Mouse (Mus musculus): ENCODE results near the gene Nrp2. TPM values are rescaled to one million over a fixed set of nuclear protein-coding genes. Genes with fewer than 3 reads are reported as not detected.

Gene Nrp2
- polyA plus RNA-seq, 1 experiment from 2014 or later = 12.5 TPM

DNA sequence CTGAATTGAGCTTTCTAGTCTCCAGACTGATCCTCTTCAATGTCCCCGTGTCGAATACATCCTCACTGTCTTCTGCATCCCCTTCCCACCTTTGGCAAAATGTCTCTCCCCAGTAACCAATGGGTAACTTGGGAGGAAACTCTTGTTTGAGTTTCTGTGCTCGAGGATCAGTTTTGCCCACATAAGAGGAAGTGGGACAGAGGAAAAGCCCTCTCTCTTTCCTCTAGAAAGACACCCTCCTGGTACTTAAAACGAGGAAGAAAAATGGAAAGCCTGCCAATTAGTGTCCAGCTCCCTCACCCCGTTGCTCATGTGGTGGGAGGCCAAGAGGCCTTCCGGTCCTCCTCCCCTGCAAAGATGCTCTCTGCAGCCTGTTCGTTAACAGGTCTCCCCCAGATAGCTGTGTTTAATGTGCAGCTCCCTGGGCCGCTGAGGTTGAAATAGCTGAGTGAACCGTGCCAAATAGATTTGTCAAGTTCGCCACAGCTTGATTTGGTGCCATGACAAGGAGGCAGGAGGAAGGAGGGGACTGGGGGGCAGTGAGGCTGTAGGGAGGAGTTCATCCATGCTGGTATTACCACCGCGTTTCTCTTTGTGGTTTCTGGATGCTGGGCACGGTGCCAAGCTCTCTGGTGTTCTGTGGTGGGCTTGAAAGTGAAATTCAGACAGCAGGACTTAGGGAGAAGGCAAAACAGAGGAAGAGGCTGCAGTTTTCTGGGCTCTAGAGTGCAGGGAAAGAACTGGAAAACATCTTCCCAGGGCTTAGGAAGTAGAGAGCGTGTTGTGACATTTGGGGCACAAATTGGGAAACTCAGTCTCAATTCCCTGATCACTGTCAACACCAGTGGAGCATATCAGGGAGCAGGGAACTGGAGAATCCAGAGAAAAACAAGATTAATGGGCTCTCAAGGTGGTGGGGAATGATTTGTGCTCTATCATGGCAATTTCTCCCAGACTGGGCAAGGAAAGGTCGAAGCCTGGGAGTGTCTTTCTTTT lies 48.2 kb downstream of the Nrp2 start:
- WGBS = 55% methylated on average over 15 of the region's 15 CpGs
- Histone ChIP-seq H3K4me3 (ENCODE audit: low read depth, low read length) (no peak overlapping the region), H3K4me2 (no peak overlapping the region), H3K9ac (ENCODE audit: low read length) (no peak overlapping the region), H3K9me3 (ENCODE audit: control insufficient read depth, low read length) (no peaks in the 10 kb centered on the region), H3K27ac (ENCODE audit: low read depth, low read length) (no peak overlapping the region), H3K36me3 (ENCODE audit: control insufficient read depth, insufficient read depth, low read length) (no peaks in the 10 kb centered on the region), H3K4me1 (ENCODE audit: control insufficient read depth, insufficient read depth, low read length) (peaks cover 15% of the 10 kb centered on the region), H3K27me3 (ENCODE audit: control insufficient read depth, insufficient read depth, low read length) (peaks cover 21% of the 10 kb centered on the region)
- ATAC-seq (ENCODE audit: low FRiP score) (peak; percentile 52; the same call in 1 of the 2 replicates), DNase-seq (ENCODE audit: low spot score, missing footprints) (peak; percentile 91)

DNA sequence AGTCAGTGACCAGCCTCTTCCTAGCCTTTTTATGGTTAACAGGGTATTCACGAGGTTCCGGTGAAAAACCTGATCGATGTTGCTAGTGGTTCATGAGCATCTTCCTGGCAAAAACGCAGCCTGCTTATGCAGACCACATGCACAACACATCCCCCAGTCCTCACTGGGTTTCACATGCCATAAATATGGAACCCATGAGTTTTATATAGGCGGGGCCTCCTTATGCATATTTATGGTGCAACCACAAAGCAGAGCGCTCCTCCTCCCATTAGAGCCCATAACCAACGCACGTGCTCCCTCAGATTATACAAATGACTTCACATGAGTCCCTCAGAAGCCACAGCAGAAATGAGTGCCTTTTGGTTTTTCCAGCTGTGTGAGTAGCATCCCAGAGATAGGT lies 49.0 kb downstream of the Nrp2 start:
- Histone ChIP-seq H3K9ac (ENCODE audit: low read length) (no peak overlapping the region), H3K27ac (ENCODE audit: low read depth, low read length) (no peak overlapping the region), H3K27me3 (ENCODE audit: control insufficient read depth, insufficient read depth, low read length) (peaks cover 18% of the 10 kb centered on the region), H3K4me2 (no peak overlapping the region), H3K9me3 (ENCODE audit: control insufficient read depth, low read length) (no peaks in the 10 kb centered on the region), H3K4me1 (ENCODE audit: control insufficient read depth, insufficient read depth, low read length) (peaks cover 15% of the 10 kb centered on the region), H3K36me3 (ENCODE audit: control insufficient read depth, insufficient read depth, low read length) (no peaks in the 10 kb centered on the region), H3K4me3 (ENCODE audit: low read depth, low read length) (no peak overlapping the region)
- ATAC-seq (ENCODE audit: low FRiP score) = no peak
- no peak for DNase-seq (ENCODE audit: low spot score, missing footprints)
- WGBS = 81% methylated on average over 8 of the region's 8 CpGs

DNA sequence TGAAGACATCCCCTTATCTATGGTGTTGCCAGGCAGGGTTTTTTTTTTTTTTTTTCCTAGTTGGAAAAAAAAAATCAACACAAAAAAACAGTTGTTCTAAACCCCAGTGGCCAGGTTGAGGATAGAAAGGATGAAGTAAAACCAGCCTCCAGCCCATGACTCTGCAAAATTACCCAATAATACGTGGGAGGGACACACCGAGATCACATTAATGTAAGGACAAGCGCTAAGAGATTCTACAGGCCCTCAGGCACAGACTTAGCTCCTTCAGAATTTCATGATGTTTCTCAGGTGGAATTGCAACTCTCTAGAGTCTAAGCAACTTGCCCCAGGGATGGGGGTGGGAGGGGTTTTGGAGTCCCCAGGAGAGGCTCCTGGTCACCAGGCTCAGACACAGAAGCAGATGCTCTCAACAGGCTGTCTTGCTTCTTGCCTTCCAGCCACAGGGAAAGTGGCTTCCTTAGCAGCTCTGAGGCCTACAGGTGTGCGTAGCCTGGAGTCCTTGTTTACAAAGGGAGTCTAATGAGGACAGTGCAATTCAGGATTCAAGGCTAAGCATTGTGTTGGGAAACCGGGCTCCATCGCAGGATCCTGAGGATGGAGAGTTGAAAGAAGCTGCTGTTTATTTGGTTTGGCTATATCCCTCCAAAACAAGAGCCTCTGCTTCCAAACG lies 49.7 kb downstream of the Nrp2 start:
- H3K4me1 ChIP-seq (ENCODE audit: control insufficient read depth, insufficient read depth, low read length) = peaks cover 15% of the 10 kb centered on the region
- H3K9ac ChIP-seq (ENCODE audit: low read length) = no peak overlapping the region
- DNase-seq (ENCODE audit: low spot score, missing footprints) (no peak), ATAC-seq (ENCODE audit: low FRiP score) (no peak)
- 64% methylated on average over 7 of the region's 7 CpGs for WGBS
- no peak overlapping the region for H3K27ac ChIP-seq (ENCODE audit: low read depth, low read length)
- peaks cover 15% of the 10 kb centered on the region for H3K27me3 ChIP-seq (ENCODE audit: control insufficient read depth, insufficient read depth, low read length)
- no peak overlapping the region for H3K4me2 ChIP-seq
- no peaks in the 10 kb centered on the region for H3K9me3 ChIP-seq (ENCODE audit: control insufficient read depth, low read length)
- no peaks in the 10 kb centered on the region for H3K36me3 ChIP-seq (ENCODE audit: control insufficient read depth, insufficient read depth, low read length)
- H3K4me3 ChIP-seq (ENCODE audit: low read depth, low read length) = no peak overlapping the region

DNA sequence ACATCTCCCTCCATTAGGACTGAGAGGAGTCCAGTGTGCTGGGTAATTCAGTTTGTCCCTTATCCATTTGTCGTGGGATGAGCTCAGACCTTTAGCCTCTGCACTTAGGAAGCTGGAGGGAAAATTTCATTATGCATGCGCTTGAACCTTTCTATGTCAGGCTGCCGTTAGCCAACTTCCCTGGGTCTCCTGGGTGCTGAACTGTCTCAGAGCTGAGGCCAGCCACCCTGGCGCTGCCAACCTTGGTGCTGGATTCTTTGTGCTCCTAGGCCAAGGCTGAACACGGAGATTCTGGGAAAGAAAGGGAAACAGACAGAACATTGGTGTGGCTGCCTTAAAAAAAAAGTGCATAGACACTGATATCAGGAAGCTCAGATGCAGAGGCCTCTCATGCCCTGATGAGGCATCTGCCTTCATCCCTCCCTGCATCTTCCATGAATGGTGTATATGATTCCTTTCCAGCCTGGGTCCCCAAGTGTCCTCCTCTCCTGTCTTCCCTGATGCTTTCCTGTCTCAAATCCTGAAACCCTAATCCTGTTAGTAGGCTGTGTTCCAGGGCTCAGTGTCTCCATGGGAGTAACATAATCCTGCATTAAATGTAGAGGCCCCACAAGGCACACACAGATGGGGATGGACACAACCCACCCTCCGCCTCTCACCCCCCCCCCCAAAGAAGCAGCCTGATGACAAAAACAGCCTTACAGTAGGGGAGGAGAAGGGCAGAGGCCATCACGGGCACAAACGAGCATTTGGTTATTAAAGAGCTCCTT lies 51.2 kb downstream of the Nrp2 start:
- Histone ChIP-seq H3K4me2 (no peak overlapping the region), H3K36me3 (ENCODE audit: control insufficient read depth, insufficient read depth, low read length) (no peaks in the 10 kb centered on the region), H3K4me3 (ENCODE audit: low read depth, low read length) (no peak overlapping the region), H3K27ac (ENCODE audit: low read depth, low read length) (no peak overlapping the region), H3K9ac (ENCODE audit: low read length) (no peak overlapping the region), H3K9me3 (ENCODE audit: control insufficient read depth, low read length) (no peaks in the 10 kb centered on the region), H3K27me3 (ENCODE audit: control insufficient read depth, insufficient read depth, low read length) (peaks cover 12% of the 10 kb centered on the region), H3K4me1 (ENCODE audit: control insufficient read depth, insufficient read depth, low read length) (peaks cover 15% of the 10 kb centered on the region)
- ATAC-seq (ENCODE audit: low FRiP score) (0 out of 2 replicates have a peak, but pooled peaks have one; percentile 54), DNase-seq (ENCODE audit: low spot score, missing footprints) (peak; percentile 88)
- WGBS = 31% methylated on average over 8 of the region's 8 CpGs

DNA sequence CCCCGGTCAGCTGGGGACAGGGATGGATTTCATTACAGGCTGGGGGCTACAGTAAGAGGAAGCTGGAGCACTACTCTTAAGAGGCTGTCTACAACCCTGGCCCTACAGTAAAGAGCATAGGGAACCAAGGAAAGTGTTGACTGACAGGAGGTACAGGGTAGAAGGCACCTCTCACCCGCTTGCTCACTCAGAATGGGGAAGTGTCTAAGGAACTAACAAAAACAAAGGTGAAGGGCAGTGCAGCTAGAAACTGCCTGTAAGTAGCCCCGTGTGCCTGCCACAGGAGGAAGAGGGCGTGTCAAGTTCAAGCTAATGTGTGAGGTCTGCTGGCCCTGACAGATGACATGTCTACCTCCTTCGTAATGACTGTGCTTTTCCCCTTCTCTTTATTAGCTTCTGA lies 57.0 kb downstream of the Nrp2 start:
- Histone ChIP-seq H3K9me3 (ENCODE audit: control insufficient read depth, low read length) (no peaks in the 10 kb centered on the region), H3K4me2 (no peak overlapping the region), H3K4me3 (ENCODE audit: low read depth, low read length) (no peak overlapping the region), H3K36me3 (ENCODE audit: control insufficient read depth, insufficient read depth, low read length) (no peaks in the 10 kb centered on the region), H3K27me3 (ENCODE audit: control insufficient read depth, insufficient read depth, low read length) (no peaks in the 10 kb centered on the region; the same call in 1 of the 2 replicates), H3K27ac (ENCODE audit: low read depth, low read length) (no peak overlapping the region), H3K9ac (ENCODE audit: low read length) (no peak overlapping the region), H3K4me1 (ENCODE audit: control insufficient read depth, insufficient read depth, low read length) (no peaks in the 10 kb centered on the region; the same call in 1 of the 2 replicates)
- ATAC-seq (ENCODE audit: low FRiP score) (no peak), DNase-seq (ENCODE audit: low spot score, missing footprints) (no peak)
- WGBS = 66% methylated on average over 5 of the region's 5 CpGs

DNA sequence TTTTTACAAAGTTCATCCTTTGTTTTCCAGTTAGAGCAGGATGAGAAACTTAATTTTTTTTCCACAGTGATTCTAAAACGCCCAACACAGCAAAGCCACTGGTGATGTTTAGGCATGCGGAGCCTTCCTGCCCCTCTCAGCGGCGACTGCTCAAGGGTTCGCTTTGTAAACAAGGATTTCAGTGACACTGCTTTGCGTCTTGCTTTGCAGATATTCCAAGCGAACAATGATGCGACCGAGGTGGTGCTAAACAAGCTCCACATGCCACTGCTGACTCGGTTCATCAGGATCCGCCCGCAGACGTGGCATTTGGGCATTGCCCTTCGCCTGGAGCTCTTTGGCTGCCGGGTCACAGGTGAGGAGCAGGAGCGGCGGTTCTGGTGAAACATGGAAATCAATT lies 57.5 kb downstream of the Nrp2 start:
- 84% methylated on average over 17 of the region's 17 CpGs for WGBS

DNA sequence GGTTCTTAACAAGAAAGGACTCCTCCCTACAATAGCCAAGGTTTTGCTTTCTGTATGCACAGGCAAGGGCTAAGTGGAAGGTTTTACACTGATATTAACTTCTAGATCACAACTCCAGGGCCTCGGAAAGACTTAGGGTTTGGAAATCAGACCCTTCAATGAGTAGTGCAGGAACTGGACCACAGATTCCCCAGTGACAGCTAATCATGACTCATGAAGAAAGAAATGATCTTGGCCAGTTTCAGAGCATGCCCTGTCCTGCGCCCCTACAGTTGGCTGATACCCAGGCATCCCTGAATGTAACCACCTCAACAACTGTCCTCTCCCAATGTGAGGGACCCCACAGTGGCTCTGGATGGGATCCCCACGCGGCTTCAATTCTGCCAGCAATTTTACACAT lies 60.7 kb downstream of the Nrp2 start:
- Histone ChIP-seq H3K36me3 (ENCODE audit: control insufficient read depth, insufficient read depth, low read length) (no peaks in the 10 kb centered on the region), H3K9ac (ENCODE audit: low read length) (no peak overlapping the region), H3K27ac (ENCODE audit: low read depth, low read length) (no peak overlapping the region), H3K4me3 (ENCODE audit: low read depth, low read length) (no peak overlapping the region), H3K9me3 (ENCODE audit: control insufficient read depth, low read length) (no peaks in the 10 kb centered on the region), H3K27me3 (ENCODE audit: control insufficient read depth, insufficient read depth, low read length) (no peaks in the 10 kb centered on the region), H3K4me1 (ENCODE audit: control insufficient read depth, insufficient read depth, low read length) (0 out of 2 replicates have a peak, but pooled peaks cover 2% of the 10 kb centered on the region), H3K4me2 (no peak overlapping the region)
- no peak for DNase-seq (ENCODE audit: low spot score, missing footprints)
- WGBS = 94% methylated on average over 4 of the region's 4 CpGs
- no peak for ATAC-seq (ENCODE audit: low FRiP score)

More for the DNA sequence above, 57.5 kb downstream of the Nrp2 start:
- DNase-seq (ENCODE audit: low spot score, missing footprints) = no peak
- Histone ChIP-seq H3K4me1 (ENCODE audit: control insufficient read depth, insufficient read depth, low read length) (0 out of 2 replicates have a peak, but pooled peaks cover 2% of the 10 kb centered on the region), H3K4me3 (ENCODE audit: low read depth, low read length) (no peak overlapping the region), H3K9ac (ENCODE audit: low read length) (no peak overlapping the region), H3K27ac (ENCODE audit: low read depth, low read length) (no peak overlapping the region), H3K4me2 (no peak overlapping the region), H3K36me3 (ENCODE audit: control insufficient read depth, insufficient read depth, low read length) (no peaks in the 10 kb centered on the region), H3K9me3 (ENCODE audit: control insufficient read depth, low read length) (no peaks in the 10 kb centered on the region), H3K27me3 (ENCODE audit: control insufficient read depth, insufficient read depth, low read length) (no peaks in the 10 kb centered on the region)
- ATAC-seq (ENCODE audit: low FRiP score) = no peak

DNA sequence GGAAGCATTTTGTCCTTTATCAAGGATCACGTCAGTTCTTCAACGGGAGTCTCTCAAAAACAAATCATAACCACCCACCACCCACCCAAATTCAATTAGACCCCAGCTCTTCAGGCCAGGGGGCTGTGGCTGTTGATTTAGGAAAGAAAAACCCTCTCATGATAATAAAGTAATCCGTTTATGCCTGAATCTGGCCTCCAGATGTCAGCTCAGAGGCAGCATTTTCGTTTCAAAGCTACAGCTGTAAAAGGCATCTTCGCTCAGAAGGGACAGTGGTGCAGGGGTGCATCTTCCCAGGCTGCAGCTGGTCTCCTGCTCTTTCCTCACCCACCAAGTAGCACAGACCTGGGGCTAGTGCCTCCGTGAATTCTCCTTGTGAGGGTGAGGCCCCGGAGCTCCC lies 62.1 kb downstream of the Nrp2 start:
- WGBS = 71% methylated on average over 7 of the region's 7 CpGs
- ATAC-seq (ENCODE audit: low FRiP score) = no peak
- Histone ChIP-seq H3K4me1 (ENCODE audit: control insufficient read depth, insufficient read depth, low read length) (0 out of 2 replicates have a peak, but pooled peaks cover 2% of the 10 kb centered on the region), H3K27ac (ENCODE audit: low read depth, low read length) (no peak overlapping the region), H3K9me3 (ENCODE audit: control insufficient read depth, low read length) (no peaks in the 10 kb centered on the region), H3K4me2 (no peak overlapping the region), H3K27me3 (ENCODE audit: control insufficient read depth, insufficient read depth, low read length) (no peaks in the 10 kb centered on the region), H3K36me3 (ENCODE audit: control insufficient read depth, insufficient read depth, low read length) (no peaks in the 10 kb centered on the region), H3K9ac (ENCODE audit: low read length) (no peak overlapping the region), H3K4me3 (ENCODE audit: low read depth, low read length) (no peak overlapping the region)
- no peak for DNase-seq (ENCODE audit: low spot score, missing footprints)

All from midbrain, embryonic 11.5 days (tissue).